Mouse (Mus musculus) E14TG2a.4 (cell line): Measurements from ENCODE around the gene Angpt4.

Experiments
- H3K27me3 ChIP-seq: 2 replicates; pipeline ENCODE4 v1.6.1; 2014; ENCODE audit warnings: low read length, control low read depth; ENCODE audit not compliant: insufficient read depth
- H3K36me3 ChIP-seq: 2 replicates; pipeline ENCODE4 v1.6.1; 2014; ENCODE audit warnings: low read length, control low read depth; ENCODE audit not compliant: insufficient read depth
- H3K4me1 ChIP-seq: replicated peaks from 2 replicates; pipeline ENCODE4 v1.6.1; 2014; ENCODE audit warnings: low read depth, low read length, control low read depth
- H3K4me3 ChIP-seq: replicated peaks from 2 replicates; pipeline ENCODE4 v1.5.1; 2014; ENCODE audit warnings: mild to moderate bottlenecking, low read length
- H3K9me3 ChIP-seq: 2 replicates; pipeline ENCODE4 v1.6.1; 2014; ENCODE audit warnings: low read length, control low read depth
- CTCF ChIP-seq: conservative IDR thresholded peaks from 2 replicates; pipeline ENCODE4 v1.5.1; 2014; ENCODE audit warnings: low read length
- NANOG ChIP-seq: IDR thresholded peaks from 2 replicates; pipeline ENCODE4 v1.6.1; 2014; ENCODE audit warnings: borderline replicate concordance, low read length, mixed read lengths
- POU5F1 ChIP-seq: IDR thresholded peaks from 2 replicates; pipeline ENCODE4 v1.6.1; 2014; ENCODE audit warnings: low read length, borderline replicate concordance

Gene Angpt4

DNA sequence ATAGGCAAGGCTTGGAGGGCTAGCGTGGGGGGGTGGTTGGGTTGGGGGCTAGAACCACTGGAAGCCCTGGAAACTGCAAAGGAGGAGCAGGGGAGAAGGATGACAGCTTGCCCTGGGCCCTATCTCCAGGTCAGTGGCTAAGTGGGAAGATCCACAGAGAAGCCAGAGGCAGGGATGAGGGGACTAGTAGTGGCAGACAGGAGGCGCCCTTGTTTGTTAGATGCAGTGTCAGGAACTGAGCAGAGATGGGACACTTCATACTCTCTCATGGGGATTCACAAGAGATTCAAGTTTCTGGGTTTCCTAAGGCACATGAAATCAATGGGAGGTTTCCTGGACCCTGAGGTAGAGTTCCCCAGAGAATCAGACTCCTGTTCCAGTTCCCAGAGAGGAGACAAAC lies 30.3 kb downstream of the Angpt4 start:
- Histone ChIP-seq H3K9me3 (no peaks in the 10 kb centered on the region), H3K4me1 (peaks cover 13% of the 10 kb centered on the region; the same call in 1 of the 2 replicates), H3K27me3 (peaks cover 18% of the 10 kb centered on the region), H3K4me3 (no peak overlapping the region), H3K36me3 (no peaks in the 10 kb centered on the region)
- TF ChIP-seq NANOG (no peak), CTCF (peak; percentile 44)

DNA sequence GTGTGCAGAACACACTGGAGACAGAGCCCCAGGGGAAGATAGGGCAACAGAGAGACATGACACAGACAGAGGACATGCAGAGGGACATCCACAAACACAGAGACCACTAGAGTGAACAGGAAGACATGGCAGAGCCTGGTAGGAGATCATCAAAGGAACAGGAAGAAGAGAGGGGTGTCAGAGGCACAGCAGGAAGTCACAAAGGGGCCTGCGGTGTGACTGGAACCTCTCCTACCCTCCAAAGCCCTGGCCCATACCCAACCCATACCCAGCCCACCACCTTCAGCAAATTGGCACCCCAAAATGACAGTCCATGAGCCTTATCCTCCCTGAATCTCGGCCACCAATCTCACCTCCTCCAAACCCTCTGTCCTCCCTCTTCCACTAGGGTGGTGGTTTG lies 33.1 kb downstream of the Angpt4 start:
- no peak overlapping the region for H3K4me3 ChIP-seq
- H3K27me3 ChIP-seq, result peaks cover 18% of the 10 kb centered on the region
- H3K9me3 ChIP-seq, result no peaks in the 10 kb centered on the region
- no peaks in the 10 kb centered on the region for H3K36me3 ChIP-seq
- H3K4me1 ChIP-seq, result peaks cover 12% of the 10 kb centered on the region
- TF ChIP-seq POU5F1 (no peak), CTCF (no peak), NANOG (no peak)

DNA sequence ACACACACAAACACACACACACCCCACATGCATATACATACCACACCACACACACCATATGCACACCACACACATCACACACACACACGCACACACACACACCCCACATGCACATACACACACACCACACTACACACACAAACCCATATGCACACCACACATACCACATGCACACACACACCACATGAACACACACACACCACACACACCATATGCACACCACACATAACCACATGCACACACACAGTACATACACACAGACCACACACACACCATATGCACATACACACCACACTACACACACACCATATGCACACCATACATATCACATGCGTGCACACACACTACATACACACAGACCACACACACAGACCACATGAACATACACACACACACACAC lies 36.6 kb downstream of the Angpt4 start:
- peaks cover 8% of the 10 kb centered on the region for H3K4me1 ChIP-seq
- peaks cover 5% of the 10 kb centered on the region; the same call in 1 of the 2 replicates for H3K27me3 ChIP-seq
- H3K9me3 ChIP-seq, result no peaks in the 10 kb centered on the region
- TF ChIP-seq NANOG (no peak), CTCF (no peak), POU5F1 (no peak)
- no peak overlapping the region for H3K4me3 ChIP-seq
- no peaks in the 10 kb centered on the region for H3K36me3 ChIP-seq

DNA sequence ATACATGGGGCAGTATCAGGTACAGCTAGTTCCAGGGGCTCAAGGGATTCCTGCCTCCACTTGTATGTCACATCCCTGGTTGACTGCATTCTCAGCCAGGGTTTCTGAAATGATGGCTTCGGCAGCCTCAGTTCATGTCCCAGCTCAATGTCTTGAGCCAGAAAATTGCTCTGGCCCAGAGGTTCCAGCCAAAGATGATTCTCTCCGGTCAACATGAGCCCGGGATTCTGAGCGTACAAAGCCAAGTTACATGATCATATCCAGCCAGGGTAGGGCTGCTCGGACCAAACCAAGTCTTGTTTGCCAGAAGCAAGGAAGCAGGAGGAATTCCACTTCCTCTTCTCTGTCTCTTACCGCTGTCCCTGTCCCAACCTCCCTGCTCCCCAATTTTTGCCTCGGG lies 37.3 kb downstream of the Angpt4 start:
- H3K9me3 ChIP-seq, result no peaks in the 10 kb centered on the region
- TF ChIP-seq POU5F1 (no peak), CTCF (no peak), NANOG (no peak)
- H3K36me3 ChIP-seq, result no peaks in the 10 kb centered on the region
- H3K27me3 ChIP-seq, result peaks cover 5% of the 10 kb centered on the region; the same call in 1 of the 2 replicates
- no peak overlapping the region for H3K4me3 ChIP-seq
- peaks cover 8% of the 10 kb centered on the region for H3K4me1 ChIP-seq

DNA sequence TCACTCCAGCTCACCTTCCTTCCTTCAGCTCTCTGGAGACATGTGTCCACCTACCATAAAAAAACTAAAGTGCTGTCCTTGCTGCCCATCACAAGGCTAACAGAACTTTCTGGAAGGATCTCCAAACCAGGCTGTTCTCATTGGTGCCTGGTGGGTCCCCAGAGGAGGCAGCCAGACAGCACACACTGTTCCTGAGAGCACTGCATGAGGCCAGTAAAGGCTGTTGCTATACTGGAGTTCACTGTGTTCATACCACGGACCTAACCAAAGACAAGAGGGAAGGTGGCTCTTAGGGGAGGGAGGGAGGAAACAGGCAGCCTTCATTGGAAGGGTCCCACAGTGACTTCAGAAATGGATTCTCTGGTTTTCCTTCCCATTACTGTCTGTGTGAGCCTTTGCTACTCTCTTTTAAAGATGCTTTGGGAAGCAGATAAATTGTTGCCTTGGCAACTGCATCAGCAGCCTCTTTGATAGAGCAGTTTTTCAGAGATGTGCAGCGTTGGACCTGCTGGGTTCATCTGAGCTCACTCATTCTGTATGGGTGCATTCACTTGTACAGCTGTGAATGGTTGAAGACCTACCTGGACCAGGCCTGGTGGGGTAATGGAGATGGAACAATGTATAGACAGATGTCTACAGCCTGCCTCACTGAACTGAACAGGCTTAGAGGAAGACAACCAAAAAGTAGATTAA lies 38.2 kb downstream of the Angpt4 start:
- Histone ChIP-seq H3K4me3 (no peak overlapping the region), H3K36me3 (no peaks in the 10 kb centered on the region), H3K9me3 (no peaks in the 10 kb centered on the region), H3K27me3 (peaks cover 3% of the 10 kb centered on the region; the same call in 1 of the 2 replicates), H3K4me1 (peaks cover 8% of the 10 kb centered on the region)
- TF ChIP-seq POU5F1 (no peak), CTCF (no peak), NANOG (no peak)

DNA sequence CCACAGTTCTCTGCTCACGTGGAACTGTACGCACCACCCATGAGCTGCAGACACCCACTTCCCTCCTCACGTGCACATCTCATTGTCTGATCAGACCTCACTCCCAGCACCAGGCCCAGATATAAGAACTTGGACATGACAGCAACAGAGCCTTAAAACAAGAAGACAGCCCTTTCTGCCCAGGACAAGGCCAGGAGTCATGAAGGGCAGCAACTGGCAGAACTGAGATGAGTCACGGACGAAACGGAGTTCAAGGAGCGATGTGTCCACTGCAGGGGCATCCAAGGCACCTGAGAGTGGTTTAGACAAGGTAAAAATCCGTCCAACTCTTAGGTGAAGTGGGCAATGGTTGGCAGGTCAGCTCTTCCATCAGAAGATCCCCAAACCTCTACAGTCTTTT lies 42.7 kb downstream of the Angpt4 start:
- Histone ChIP-seq H3K4me1 (peaks cover under 1% of the 10 kb centered on the region; the same call in 1 of the 2 replicates), H3K4me3 (no peak overlapping the region), H3K9me3 (no peaks in the 10 kb centered on the region), H3K27me3 (no peaks in the 10 kb centered on the region), H3K36me3 (no peaks in the 10 kb centered on the region)
- TF ChIP-seq CTCF, result no peak

DNA sequence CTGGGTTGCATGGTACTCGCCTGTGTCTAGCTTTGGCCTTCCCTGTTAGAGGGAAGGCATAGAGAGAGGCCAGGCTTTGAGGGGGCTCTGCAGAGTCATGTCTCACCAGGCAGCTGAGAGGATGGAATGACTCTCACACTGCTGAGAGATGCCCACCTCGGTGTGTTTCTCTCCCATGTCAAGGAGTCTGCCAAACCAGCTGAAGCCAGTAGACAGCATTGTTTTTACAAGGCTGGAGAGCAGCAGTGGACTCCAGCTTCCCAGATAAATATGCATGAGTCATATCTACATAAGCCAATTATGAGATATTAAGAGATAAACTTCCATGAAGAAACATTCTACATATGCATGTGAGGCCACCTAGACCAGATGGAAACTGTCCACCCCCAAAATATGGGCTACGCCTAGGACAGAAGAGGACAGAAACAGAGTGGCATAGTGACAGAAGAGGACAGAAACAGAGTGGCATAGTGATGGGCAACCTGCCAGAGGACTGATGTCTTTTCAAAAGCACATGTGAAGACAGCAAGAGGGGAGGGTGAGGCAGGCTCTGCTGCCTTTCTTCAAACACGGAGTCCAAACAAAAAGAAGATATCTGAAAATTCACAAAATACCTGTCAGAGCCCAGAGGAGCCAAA lies 45.6 kb downstream of the Angpt4 start:
- peaks cover 20% of the 10 kb centered on the region for H3K4me1 ChIP-seq
- TF ChIP-seq CTCF, result no peak
- TF ChIP-seq POU5F1, result no peak
- TF ChIP-seq NANOG, result no peak

DNA sequence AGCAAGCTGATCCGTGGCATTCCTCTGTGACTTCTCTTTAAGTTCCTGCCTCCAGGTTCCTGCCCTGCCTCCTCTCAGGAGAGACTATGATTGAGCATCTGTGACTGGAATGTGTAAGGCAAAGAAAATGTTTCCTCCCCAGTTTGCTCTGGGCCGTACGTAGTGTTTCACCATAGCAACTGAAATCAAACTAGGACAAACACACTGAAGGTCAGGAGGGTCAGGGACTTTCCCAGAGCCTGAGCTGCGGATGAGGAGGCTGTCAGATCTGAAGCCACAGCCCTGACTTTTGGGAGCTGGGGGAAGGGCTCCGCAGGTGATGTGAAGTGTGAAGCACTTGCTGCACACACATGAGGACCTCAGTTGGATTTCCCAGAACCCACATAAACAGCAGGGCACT lies 48.3 kb downstream of the Angpt4 start:
- Histone ChIP-seq H3K9me3 (no peaks in the 10 kb centered on the region), H3K4me3 (no peak overlapping the region), H3K27me3 (no peaks in the 10 kb centered on the region), H3K36me3 (no peaks in the 10 kb centered on the region), H3K4me1 (peaks cover 43% of the 10 kb centered on the region)
- no peak for TF ChIP-seq POU5F1

More for the DNA sequence above, 45.6 kb downstream of the Angpt4 start:
- no peaks in the 10 kb centered on the region for H3K9me3 ChIP-seq
- H3K27me3 ChIP-seq, result no peaks in the 10 kb centered on the region
- no peaks in the 10 kb centered on the region for H3K36me3 ChIP-seq
- H3K4me3 ChIP-seq, result no peak overlapping the region
